Mouse (Mus musculus) duodenum, adult 2 months (tissue): ENCODE results near the gene Hnrnpk. TPM values are rescaled to one million over a fixed set of nuclear protein-coding genes. Genes with fewer than 3 reads are reported as not detected.

ENCODE experiments used
- polyA plus RNA-seq: library from polyadenylated mRNA; depleted of rRNA; stranded (reverse); fragments of >200 nt; gene quantifications from 2 replicates; pipeline ENCODE4 v1.2.3, GENCODE M21; 2012; ENCODE audit warnings: low replicate concordance; rRNA removed

Gene Hnrnpk
- polyA plus RNA-seq: 86.5 and 122 TPM in 2 replicates

DNA sequence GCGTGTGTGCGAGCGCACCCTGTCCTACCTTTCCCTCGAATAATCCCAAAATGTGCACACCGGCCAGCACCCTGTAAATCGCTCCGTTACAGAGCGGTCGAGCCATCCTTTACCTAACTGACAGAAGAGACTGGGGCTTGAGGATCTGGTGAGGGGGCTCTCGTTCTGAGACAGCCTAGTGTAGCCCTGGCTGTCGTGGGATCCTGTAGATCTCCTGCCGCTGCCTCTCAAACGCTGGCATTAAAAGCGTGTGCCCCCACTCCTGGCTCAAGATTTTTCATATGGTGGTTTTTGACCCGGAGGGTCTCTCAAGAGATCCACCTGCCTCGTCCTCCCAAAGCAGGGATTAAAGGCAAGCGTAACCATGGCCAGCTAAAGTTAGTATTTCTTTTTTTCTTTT is at the start of gene Hnrnpk:
Gene Hnrnpk (minus strand): TSS at position 101 of the 400 bp plus-strand sequence.

DNA sequence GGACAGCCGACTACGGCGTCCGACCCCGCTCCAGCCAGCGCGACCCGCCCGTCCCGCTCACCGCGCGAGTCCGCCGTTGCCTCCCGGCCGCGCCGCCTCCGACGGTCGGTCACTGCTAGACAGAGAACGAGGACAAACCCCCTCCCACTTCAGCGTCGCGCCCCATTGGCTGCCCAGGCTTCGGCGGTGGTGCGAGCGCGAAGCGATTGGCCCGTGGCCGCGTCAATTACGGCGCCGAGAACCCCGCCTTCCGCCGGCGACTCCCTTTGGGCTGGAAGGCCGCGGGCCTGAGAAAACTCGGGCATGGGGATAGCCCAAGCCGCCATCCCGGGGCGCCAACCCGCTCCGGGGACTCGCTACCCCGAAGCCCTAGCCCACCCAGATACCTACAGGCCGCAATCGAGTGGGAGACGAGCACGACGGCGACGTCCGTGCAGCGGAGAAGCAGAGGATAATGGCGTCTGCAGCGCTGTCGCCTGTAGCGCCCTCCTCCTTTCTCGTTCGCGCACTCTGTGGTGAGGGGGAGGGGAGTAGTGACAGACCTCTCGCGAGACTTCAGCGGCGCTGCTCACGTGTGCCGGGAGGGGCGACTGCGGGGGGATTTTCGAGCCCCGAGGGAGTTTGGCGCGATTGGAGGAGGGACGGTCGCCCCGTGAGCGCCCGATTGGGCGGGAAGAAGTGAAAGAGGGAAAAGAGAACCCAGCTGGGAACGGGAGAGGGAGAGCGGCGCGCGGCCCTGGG is 970 bp downstream of the Hnrnpk start, which contains the start of gene Rmi1:
Gene Rmi1 (plus strand): TSS at position 246 of the 741 bp plus-strand sequence.

GRCm38 (mm10) chr13:58384779-58385546 is 18.2 kb downstream of the Hnrnpk start, which contains the start of gene 2210016F16Rik:
2210016F16Rik (minus strand) TSS chr13:58385225.

DNA sequence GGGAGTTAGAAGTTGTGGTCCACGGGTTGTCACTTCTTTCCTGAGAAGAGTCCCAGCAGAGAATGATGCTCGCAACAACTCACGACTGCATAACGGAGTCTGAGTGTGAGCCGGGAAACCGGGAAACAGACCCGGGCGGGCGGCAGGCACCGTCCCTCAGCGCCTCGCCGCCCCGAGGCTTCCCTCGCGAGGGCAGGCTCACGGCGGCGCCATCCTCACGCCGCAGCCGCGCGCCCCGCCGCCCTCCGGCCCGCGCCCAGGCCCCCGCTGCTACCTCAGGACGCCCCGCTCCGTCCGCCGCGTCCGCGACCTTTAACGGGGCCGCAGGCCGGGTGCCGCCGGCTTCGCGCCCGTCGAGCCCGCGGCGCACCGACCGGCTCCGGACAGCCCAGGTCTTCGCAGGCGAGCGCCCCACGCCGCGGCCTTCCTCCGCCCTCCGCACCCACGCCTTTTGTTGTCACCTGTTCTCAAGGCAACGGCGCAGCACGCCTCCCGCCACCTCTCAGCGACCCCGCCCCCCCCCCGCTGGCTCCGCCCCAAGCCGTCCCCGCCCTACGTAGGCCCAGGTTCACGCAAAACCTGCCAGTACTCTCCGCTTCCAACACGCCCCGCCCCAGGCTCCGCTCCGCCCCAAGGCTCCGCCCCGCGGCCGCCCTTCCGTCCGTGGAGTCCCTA is 44.4 kb downstream of the Hnrnpk start, which contains the start of gene Kif27:
Gene Kif27 (minus strand): TSS at position 494 of the 675 bp plus-strand sequence.

Other genes starting within 250 kb of the Hnrnpk start
- gene Idnk, start 245.7 kb downstream of the Hnrnpk start, polyA plus RNA-seq: 11.0 and 16.3 TPM in 2 replicates
- gene Ubqln1, start 187.7 kb downstream of the Hnrnpk start, polyA plus RNA-seq: 98.3 and 106 TPM in 2 replicates
- gene Gkap1, start 127.6 kb downstream of the Hnrnpk start, polyA plus RNA-seq: 1.4 and 1.6 TPM in 2 replicates
- gene Kif27, start 44.2 kb downstream of the Hnrnpk start, polyA plus RNA-seq: 0.24 TPM in 1 of 2 replicates, not detected in the other
- gene 2210016F16Rik, start 18.1 kb downstream of the Hnrnpk start, polyA plus RNA-seq: 52.3 and 222 TPM in 2 replicates
- gene Rmi1, start 1.1 kb downstream of the Hnrnpk start, polyA plus RNA-seq: 0.87 and 3.5 TPM in 2 replicates
- gene Slc28a3, start 207.5 kb upstream of the Hnrnpk start, polyA plus RNA-seq: 2.5 and 3.4 TPM in 2 replicates